Mouse (Mus musculus): Measurements from ENCODE around the gene Tal1. TPM values are rescaled to one million over a fixed set of nuclear protein-coding genes. Genes with fewer than 3 reads are reported as not detected.
A peak's percentile ranks its signal among the peaks of the same experiment; 100 is the strongest.

Gene Tal1
- total and polyA plus RNA-seq, 2 experiments from 2014 or later: 0.78 to 10.7 TPM

DNA sequence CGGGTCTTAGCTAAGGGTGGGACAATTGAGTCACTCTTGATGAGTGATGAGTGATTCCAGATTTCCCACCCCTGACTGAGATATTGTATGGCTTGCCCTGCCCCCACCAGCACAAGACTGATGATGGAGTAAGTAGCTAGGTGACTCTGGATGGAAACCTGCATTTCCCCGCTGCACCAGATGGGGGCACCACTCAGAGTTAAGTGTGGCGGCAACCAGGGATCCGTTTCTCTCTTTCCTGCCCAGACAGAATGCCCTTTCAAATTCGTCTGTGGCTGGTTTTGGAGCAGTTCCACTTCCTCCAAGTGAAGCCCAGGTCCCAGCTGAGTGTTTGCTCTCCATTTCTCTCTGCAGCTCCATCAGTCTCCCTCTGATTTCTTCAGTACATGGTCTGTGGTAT lies 8.5 kb upstream of the Tal1 start:
- Histone ChIP-seq H3K9me3 (replicated peaks; ENCODE audit: control insufficient read depth, low read length) (no peaks in the 10 kb centered on the region), H3K27ac (ENCODE audit: low read depth) (no peak overlapping the region), H3K36me3 (replicated peaks; ENCODE audit: control insufficient read depth, insufficient read depth, low read length) (no peaks in the 10 kb centered on the region), H3K4me3 (ENCODE audit: low read depth, low read length) (no peak overlapping the region), H3K9ac (replicated peaks; ENCODE audit: low read depth, low read length) (no peak overlapping the region), H3K4me1 (ENCODE audit: control insufficient read depth, insufficient read depth) (no peaks in the 10 kb centered on the region), H3K4me2 (ENCODE audit: low read depth, low read length) (no peak overlapping the region), H3K27me3 (ENCODE audit: control insufficient read depth, insufficient read depth, low read length) (peaks cover 28% of the 10 kb centered on the region)
- TF ChIP-seq CTCF (IDR thresholded peaks at IDR 0.05; ENCODE audit: low read depth) (peak; percentile 54), EP300 (IDR thresholded peaks at IDR 0.05; ENCODE audit: low read depth) (no peak)
- ATAC-seq (ENCODE audit: insufficient read depth, low read depth) (no peak), DNase-seq (ENCODE audit: low spot score) (no peak)
- WGBS: 4% methylated on average over 5 of the region's 5 CpGs

DNA sequence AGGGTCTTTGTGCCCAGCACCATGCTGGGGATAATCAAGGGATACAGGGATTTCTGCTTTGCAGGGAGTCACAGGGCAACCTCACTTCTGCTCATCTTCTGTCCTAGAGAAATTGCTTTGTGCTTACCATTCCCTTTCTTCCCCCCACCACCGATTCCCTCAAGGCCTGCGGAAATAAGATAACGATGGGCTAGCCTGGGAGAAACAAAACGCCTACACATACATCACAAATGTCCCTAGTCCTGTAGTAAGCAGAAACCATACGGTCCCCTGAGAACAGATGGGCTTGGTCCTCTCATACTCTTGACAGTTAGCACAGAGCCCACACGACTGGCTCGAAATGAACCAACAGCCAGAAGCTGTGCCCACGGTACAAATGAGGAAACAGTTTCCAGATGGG lies 8.0 kb upstream of the Tal1 start:
- no peak for ATAC-seq (ENCODE audit: insufficient read depth, low read depth)
- no peak overlapping the region for H3K4me3 ChIP-seq (ENCODE audit: low read depth, low read length)
- no peak overlapping the region for H3K9ac ChIP-seq (replicated peaks; ENCODE audit: low read depth, low read length)
- peaks cover 32% of the 10 kb centered on the region for H3K27me3 ChIP-seq (ENCODE audit: control insufficient read depth, insufficient read depth, low read length)
- no peak for TF ChIP-seq EP300 (IDR thresholded peaks at IDR 0.05; ENCODE audit: low read depth)
- TF ChIP-seq CTCF (IDR thresholded peaks at IDR 0.05; ENCODE audit: low read depth): no peak
- DNase-seq (ENCODE audit: low spot score): no peak
- no peaks in the 10 kb centered on the region for H3K9me3 ChIP-seq (replicated peaks; ENCODE audit: control insufficient read depth, low read length)
- H3K36me3 ChIP-seq (replicated peaks; ENCODE audit: control insufficient read depth, insufficient read depth, low read length): no peaks in the 10 kb centered on the region
- no peak overlapping the region for H3K4me2 ChIP-seq (ENCODE audit: low read depth, low read length)
- WGBS: 51% methylated on average over 8 of the region's 8 CpGs
- H3K4me1 ChIP-seq (ENCODE audit: control insufficient read depth, insufficient read depth): no peaks in the 10 kb centered on the region
- no peak overlapping the region for H3K27ac ChIP-seq (ENCODE audit: low read depth)

DNA sequence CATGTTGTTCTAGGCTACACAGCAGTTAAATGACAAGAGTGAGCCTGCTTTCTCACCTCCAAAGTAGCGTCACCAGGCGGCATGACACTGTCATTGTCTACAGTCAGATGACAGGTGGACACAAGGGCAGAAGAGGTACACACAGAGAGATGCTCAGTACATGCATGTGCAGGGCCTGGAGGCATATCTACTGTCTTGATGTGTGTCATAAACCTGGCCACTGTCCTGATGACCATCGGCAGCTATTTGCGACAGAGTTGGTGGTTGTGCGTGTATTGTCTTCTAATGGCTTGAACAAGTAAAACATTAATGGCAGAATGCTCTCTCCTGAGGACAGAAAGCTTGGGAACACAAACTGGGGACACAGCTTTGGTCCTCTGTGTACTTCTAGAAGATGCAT lies 5.0 kb upstream of the Tal1 start:
- no peaks in the 10 kb centered on the region for H3K4me1 ChIP-seq (ENCODE audit: control insufficient read depth, insufficient read depth)
- H3K36me3 ChIP-seq (replicated peaks; ENCODE audit: control insufficient read depth, insufficient read depth, low read length): no peaks in the 10 kb centered on the region
- TF ChIP-seq CTCF (IDR thresholded peaks at IDR 0.05; ENCODE audit: low read depth) (no peak), EP300 (IDR thresholded peaks at IDR 0.05; ENCODE audit: low read depth) (no peak)
- no peak for DNase-seq (ENCODE audit: low spot score)
- H3K4me3 ChIP-seq (ENCODE audit: low read depth, low read length): no peak overlapping the region
- ATAC-seq (ENCODE audit: insufficient read depth, low read depth): no peak
- H3K27ac ChIP-seq (ENCODE audit: low read depth): no peak overlapping the region
- 77% methylated on average over 5 of the region's 5 CpGs for WGBS
- H3K9ac ChIP-seq (replicated peaks; ENCODE audit: low read depth, low read length): no peak overlapping the region
- H3K9me3 ChIP-seq (replicated peaks; ENCODE audit: control insufficient read depth, low read length): no peaks in the 10 kb centered on the region
- H3K4me2 ChIP-seq (ENCODE audit: low read depth, low read length): no peak overlapping the region
- H3K27me3 ChIP-seq (ENCODE audit: control insufficient read depth, insufficient read depth, low read length): peaks cover 56% of the 10 kb centered on the region

DNA sequence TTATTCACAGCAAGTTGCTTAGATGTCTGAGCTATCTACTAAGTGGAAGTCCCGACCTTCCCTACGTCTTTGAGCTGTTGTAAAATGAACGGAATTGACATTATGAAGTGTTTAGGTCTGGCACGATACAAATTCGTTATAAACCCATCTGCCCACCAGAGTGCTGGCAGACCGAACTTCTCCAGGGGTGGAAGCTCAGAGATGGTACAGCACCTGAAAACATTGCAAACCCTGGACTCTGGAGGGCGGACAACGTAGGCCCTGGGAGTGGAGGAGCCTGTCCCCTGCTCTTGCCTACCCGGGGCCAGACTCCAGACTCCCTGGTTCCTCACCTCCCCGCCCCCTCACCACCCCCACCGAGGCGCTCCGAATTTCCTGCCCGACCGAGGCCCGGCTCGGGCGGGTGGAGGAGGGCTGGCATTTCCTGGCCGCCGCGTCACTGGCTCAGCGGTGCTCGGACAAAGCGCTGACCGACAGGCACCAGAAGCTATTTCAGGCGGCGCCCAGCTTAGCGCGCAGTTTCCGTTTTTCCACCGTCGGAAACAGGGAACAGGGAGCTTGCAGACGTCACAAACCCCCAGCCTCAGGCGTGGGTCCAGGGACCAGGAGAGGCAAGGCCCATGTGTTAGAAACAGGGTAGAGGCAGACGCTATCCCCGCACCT lies 3.8 kb upstream of the Tal1 start:
- Histone ChIP-seq H3K27ac (ENCODE audit: low read depth) (peak overlapping the region; percentile 64), H3K9ac (replicated peaks; ENCODE audit: low read depth, low read length) (0 out of 2 replicates have a peak overlapping the region, but pooled peaks have one; percentile 13), H3K4me3 (ENCODE audit: low read depth, low read length) (peak overlapping the region; percentile 41), H3K4me1 (ENCODE audit: control insufficient read depth, insufficient read depth) (no peaks in the 10 kb centered on the region), H3K9me3 (replicated peaks; ENCODE audit: control insufficient read depth, low read length) (no peaks in the 10 kb centered on the region), H3K27me3 (ENCODE audit: control insufficient read depth, insufficient read depth, low read length) (peaks cover 65% of the 10 kb centered on the region), H3K4me2 (ENCODE audit: low read depth, low read length) (peak overlapping the region; percentile 66), H3K36me3 (replicated peaks; ENCODE audit: control insufficient read depth, insufficient read depth, low read length) (no peaks in the 10 kb centered on the region)
- ATAC-seq (ENCODE audit: insufficient read depth, low read depth) (peak; percentile 78), DNase-seq (ENCODE audit: low spot score) (peak; percentile 75)
- 2% methylated on average over 36 of the region's 36 CpGs for WGBS
- TF ChIP-seq CTCF (IDR thresholded peaks at IDR 0.05; ENCODE audit: low read depth) (no peak), EP300 (IDR thresholded peaks at IDR 0.05; ENCODE audit: low read depth) (peak; percentile 82; the same call in 1 of the 2 replicates)

DNA sequence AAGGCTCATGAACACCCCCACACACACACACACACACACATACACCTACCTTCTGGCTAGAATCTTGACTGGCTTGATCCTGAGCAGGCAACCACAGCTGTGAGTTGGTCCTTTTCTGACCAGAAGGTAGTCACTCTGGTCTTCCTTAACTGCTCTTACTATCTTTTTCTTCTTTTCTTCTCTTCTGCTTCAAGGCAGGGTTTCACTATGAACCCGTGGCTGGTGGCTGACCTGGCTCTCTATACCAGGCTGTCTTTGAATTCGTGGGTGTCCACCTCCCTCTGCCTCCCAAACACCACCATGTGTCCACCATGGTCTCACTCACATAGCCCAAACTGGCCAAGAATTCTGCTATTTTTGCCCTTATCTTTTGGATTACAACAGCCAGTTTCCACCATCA lies 1.2 kb upstream of the Tal1 start:
- TF ChIP-seq CTCF (IDR thresholded peaks at IDR 0.05; ENCODE audit: low read depth) (no peak), EP300 (IDR thresholded peaks at IDR 0.05; ENCODE audit: low read depth) (no peak)

DNA sequence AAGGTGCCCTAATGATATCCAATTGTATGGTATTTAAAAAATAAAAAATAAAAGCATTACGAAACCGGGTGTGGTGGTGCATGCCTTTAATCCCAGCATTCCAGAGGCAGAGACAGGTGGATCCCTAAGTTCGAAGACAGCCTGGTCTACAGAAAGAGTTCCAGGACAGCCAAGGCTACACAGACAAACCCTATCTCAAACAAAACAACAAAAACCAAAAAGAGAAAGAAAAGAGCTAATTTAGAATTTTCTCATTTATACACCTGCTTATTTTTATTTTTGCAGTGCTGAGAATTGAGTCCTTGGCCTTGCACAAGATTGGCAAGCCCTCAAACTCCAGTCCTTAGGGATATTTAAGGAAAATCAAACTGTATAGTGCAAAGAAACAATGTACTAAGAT lies 535 bp upstream of the Tal1 start:
- Histone ChIP-seq H3K4me2 (ENCODE audit: low read depth, low read length) (peak overlapping the region; percentile 52), H3K9me3 (replicated peaks; ENCODE audit: control insufficient read depth, low read length) (no peaks in the 10 kb centered on the region), H3K9ac (replicated peaks; ENCODE audit: low read depth, low read length) (no peak overlapping the region), H3K4me3 (ENCODE audit: low read depth, low read length) (peak overlapping the region; percentile 56; the same call in 1 of the 2 replicates), H3K27ac (ENCODE audit: low read depth) (peak overlapping the region; percentile 87), H3K4me1 (ENCODE audit: control insufficient read depth, insufficient read depth) (no peaks in the 10 kb centered on the region), H3K27me3 (ENCODE audit: control insufficient read depth, insufficient read depth, low read length) (peaks cover 87% of the 10 kb centered on the region), H3K36me3 (replicated peaks; ENCODE audit: control insufficient read depth, insufficient read depth, low read length) (no peaks in the 10 kb centered on the region)
- no peak for TF ChIP-seq EP300 (IDR thresholded peaks at IDR 0.05; ENCODE audit: low read depth)
- 37% methylated on average over 3 of the region's 3 CpGs for WGBS
- no peak for DNase-seq (ENCODE audit: low spot score)
- no peak for ATAC-seq (ENCODE audit: insufficient read depth, low read depth)

More for the DNA sequence above, 1.2 kb upstream of the Tal1 start:
- WGBS: 24% methylated on average over 2 of the region's 2 CpGs
- Histone ChIP-seq H3K9me3 (replicated peaks; ENCODE audit: control insufficient read depth, low read length) (no peaks in the 10 kb centered on the region), H3K27ac (ENCODE audit: low read depth) (no peak overlapping the region), H3K27me3 (ENCODE audit: control insufficient read depth, insufficient read depth, low read length) (peaks cover 81% of the 10 kb centered on the region), H3K4me2 (ENCODE audit: low read depth, low read length) (no peak overlapping the region), H3K4me1 (ENCODE audit: control insufficient read depth, insufficient read depth) (no peaks in the 10 kb centered on the region), H3K9ac (replicated peaks; ENCODE audit: low read depth, low read length) (no peak overlapping the region), H3K36me3 (replicated peaks; ENCODE audit: control insufficient read depth, insufficient read depth, low read length) (no peaks in the 10 kb centered on the region), H3K4me3 (ENCODE audit: low read depth, low read length) (no peak overlapping the region)
- ATAC-seq (ENCODE audit: insufficient read depth, low read depth) (no peak), DNase-seq (ENCODE audit: low spot score) (no peak)

All from heart, postnatal 0 days (tissue).